Mouse (Mus musculus) CH12.LX (cell line): ENCODE measurements at regions not wholly inside any gene's neighbourhood (a gene's known extent, or its start where the extent isn't known, plus 50 kb on each side); places are given as distances from the start of the nearest gene placed in this dataset.

ENCODE experiments used
- DNase-seq: peaks from one replicate; pipeline ENCODE4 v3.0.0-alpha.2; 2013; ENCODE audit errors: extremely low read depth
- H3K27ac ChIP-seq: 2 replicates; pipeline ENCODE4 v1.5.1; 2012; ENCODE audit warnings: low read depth, mild to moderate bottlenecking, control low read depth, moderate library complexity; ENCODE audit not compliant: insufficient read depth
- H3K27me3 ChIP-seq: replicated peaks from 2 replicates; pipeline ENCODE3; 2012; ENCODE audit warnings: inconsistent platforms
- H3K36me3 ChIP-seq, 2 experiments: replicated peaks in 1 of 2; 2 replicates each; pipeline versions ENCODE3 to v1.6.1; 2012; ENCODE audit warnings: inconsistent platforms in 1 of 2, low read length in 1 of 2, mild to moderate bottlenecking in 1 of 2, mixed read lengths in 1 of 2, moderate library complexity in 1 of 2; ENCODE audit not compliant: control insufficient read depth in 1 of 2, insufficient read depth in 1 of 2
- H3K4me1 ChIP-seq, 2 experiments: 2 replicates each; pipeline ENCODE4 v1.6.1; 2012; ENCODE audit warnings: inconsistent platforms in 1 of 2, moderate library complexity in 1 of 2; ENCODE audit not compliant: insufficient read depth in 2 of 2, control insufficient read depth in 1 of 2
- H3K4me2 ChIP-seq: 2 replicates; pipeline ENCODE4 v1.6.1; 2012; ENCODE audit warnings: low read depth, mild to moderate bottlenecking, control low read depth; ENCODE audit not compliant: poor library complexity, insufficient read depth, severe bottlenecking
- H3K4me3 ChIP-seq, 3 experiments: fragments of 150-350 bp in 1 of 3; sonication (generic) in 1 of 3; replicated peaks in 1 of 3; 2 replicates each; pipeline versions ENCODE3 to v1.5.1; 2011 to 2012; ENCODE audit warnings: low read depth in 2 of 3, low read length in 2 of 3, mild to moderate bottlenecking in 2 of 3, moderate library complexity in 2 of 3, control low read depth in 1 of 3, improper control_type of control experiment in 1 of 3, inconsistent platforms in 1 of 3, mixed read lengths in 1 of 3; ENCODE audit not compliant: poor library complexity in 1 of 3
- H3K79me2 ChIP-seq: replicated peaks from 2 replicates; pipeline ENCODE4 v1.6.1; 2012; ENCODE audit warnings: mild to moderate bottlenecking, moderate library complexity; ENCODE audit not compliant: control insufficient read depth, poor library complexity, insufficient read depth, severe bottlenecking; ENCODE audit errors: extremely low read depth
- H3K9ac ChIP-seq: 2 replicates; pipeline ENCODE4 v1.6.1; 2012; ENCODE audit warnings: low read depth, mild to moderate bottlenecking, control low read depth, moderate library complexity; ENCODE audit not compliant: insufficient read depth
- H3K9me3 ChIP-seq: replicated peaks from 2 replicates; pipeline ENCODE3; 2012; ENCODE audit warnings: low read length, inconsistent platforms, mixed read lengths
- CHD1 ChIP-seq: IDR thresholded peaks from 2 replicates; pipeline ENCODE4 v1.6.1; 2012; ENCODE audit warnings: low read depth, low read length, improper control_type of control experiment, inconsistent platforms
- CHD2 ChIP-seq: IDR thresholded peaks from 2 replicates; pipeline ENCODE4 v1.6.1; 2011; ENCODE audit warnings: low read length, improper control_type of control experiment
- E2F4 ChIP-seq: IDR thresholded peaks from 2 replicates; pipeline ENCODE4 v1.6.1; 2011; ENCODE audit warnings: low read depth, low read length, improper control_type of control experiment; ENCODE audit not compliant: insufficient replicate concordance
- ELF1 ChIP-seq: IDR thresholded peaks from 2 replicates; pipeline ENCODE4 v1.6.1; 2014; ENCODE audit warnings: low read depth, mild to moderate bottlenecking, inconsistent platforms, low read length, improper control_type of control experiment
- HCFC1 ChIP-seq: IDR thresholded peaks from 2 replicates; pipeline ENCODE4 v1.6.1; 2012; ENCODE audit warnings: low read depth, mild to moderate bottlenecking, inconsistent platforms, low read length, improper control_type of control experiment
- IRF4 ChIP-seq: IDR thresholded peaks from 2 replicates; pipeline ENCODE4 v1.6.1; 2014; ENCODE audit warnings: low read depth, mild to moderate bottlenecking, inconsistent platforms, low read length, improper control_type of control experiment
- JUND ChIP-seq: conservative IDR thresholded peaks from 2 replicates; pipeline ENCODE4 v1.6.1; 2011; ENCODE audit warnings: low read depth, low read length, improper control_type of control experiment
- MEF2A ChIP-seq: IDR thresholded peaks from 2 replicates; pipeline ENCODE4 v1.6.1; 2014; ENCODE audit warnings: low read depth, mild to moderate bottlenecking, inconsistent platforms, low read length, improper control_type of control experiment, borderline replicate concordance
- MXI1 ChIP-seq: IDR thresholded peaks from 2 replicates; pipeline ENCODE4 v1.6.1; 2011; ENCODE audit warnings: mild to moderate bottlenecking, low read depth, low read length, improper control_type of control experiment
- MYC ChIP-seq: IDR thresholded peaks from 2 replicates; pipeline ENCODE4 v1.6.1; 2011; ENCODE audit warnings: low read depth, mild to moderate bottlenecking, improper control_type of control experiment, low read length
- NRF1 ChIP-seq: IDR thresholded peaks from 2 replicates; pipeline ENCODE4 v1.6.1; 2014; ENCODE audit warnings: low read depth, mild to moderate bottlenecking, inconsistent platforms, low read length, improper control_type of control experiment, moderate library complexity
- POLR2AphosphoS2 ChIP-seq: IDR thresholded peaks from 2 replicates; pipeline ENCODE4 v1.6.1; 2011; ENCODE audit warnings: low read depth, low read length, improper control_type of control experiment
- RCOR1 ChIP-seq: conservative IDR thresholded peaks from 2 replicates; pipeline ENCODE4 v1.6.1; 2012; ENCODE audit warnings: low read depth, mild to moderate bottlenecking, inconsistent platforms, low read length, improper control_type of control experiment
- SIN3A ChIP-seq: IDR thresholded peaks from 2 replicates; pipeline ENCODE4 v1.6.1; 2012; ENCODE audit warnings: low read length, improper control_type of control experiment, inconsistent platforms
- TCF12 ChIP-seq: IDR thresholded peaks from 2 replicates; pipeline ENCODE4 v1.6.1; 2014; ENCODE audit warnings: low read depth, mild to moderate bottlenecking, inconsistent platforms, low read length, improper control_type of control experiment
- UBTF ChIP-seq: IDR thresholded peaks from 2 replicates; pipeline ENCODE4 v1.6.1; 2012; ENCODE audit warnings: low read depth, mild to moderate bottlenecking, inconsistent platforms, low read length, improper control_type of control experiment, moderate library complexity
- USF1 ChIP-seq: IDR thresholded peaks from 2 replicates; pipeline ENCODE4 v1.6.1; 2014; ENCODE audit warnings: low read depth, mild to moderate bottlenecking, inconsistent platforms, low read length, improper control_type of control experiment
- USF2 ChIP-seq: conservative IDR thresholded peaks from 2 replicates; pipeline ENCODE4 v1.6.1; 2011; ENCODE audit warnings: low read depth, low read length, improper control_type of control experiment
- ZMIZ1 ChIP-seq: IDR thresholded peaks from 2 replicates; pipeline ENCODE4 v1.6.1; 2012; ENCODE audit warnings: low read depth, mild to moderate bottlenecking, inconsistent platforms, low read length, improper control_type of control experiment
- ZNF384 ChIP-seq: IDR thresholded peaks from 2 replicates; pipeline ENCODE4 v1.6.1; 2012; ENCODE audit warnings: low read depth, low read length, improper control_type of control experiment, inconsistent platforms
- dilution Hi-C: fragments of 300-500 bp; cut with MboI; formaldehyde crosslinking; loops from 2 replicates; pipeline ENCODE4 v1.14.3; 2020; ENCODE audit warnings: low sequenced_read_pairs; ENCODE audit not compliant: extremely low pct_unique_long_range_greater_than_20kb, extremely low pct_ligation_motif_present
- in situ Hi-C: fragments of 300-500 bp; cut with MboI; formaldehyde crosslinking; loops from 3 replicates; pipeline ENCODE4 v1.14.3; 2019; ENCODE audit warnings: low sequenced_read_pairs, low pct_ligation_motif_present, low pct_unique_long_range_greater_than_20kb, mixed read lengths

- H3K27me3 ChIP-seq: no peaks in the 10 kb centered on the region
- H3K4me1 ChIP-seq: no peaks in the 10 kb centered on the region
- no peaks in the 10 kb centered on the region for H3K79me2 ChIP-seq
- dilution Hi-C loops (no loop called here), in situ Hi-C loops (no loop called here)
- H3K4me2 ChIP-seq: no peak overlapping the region
- H3K36me3 ChIP-seq: no peaks in the 10 kb centered on the region
- TF ChIP-seq MYC (no peak), E2F4 (no peak), ZMIZ1 (no peak), MEF2A (no peak), IRF4 (no peak), ZNF384 (no peak), MXI1 (no peak), HCFC1 (no peak), CHD1 (no peak), NRF1 (no peak), UBTF (no peak), USF2 (no peak), JUND (no peak), ELF1 (no peak), SIN3A (no peak), RCOR1 (no peak), CHD2 (no peak), TCF12 (no peak)
- H3K4me3 ChIP-seq: no peak overlapping the region
- H3K9ac ChIP-seq: no peak overlapping the region
- H3K27ac ChIP-seq: no peak overlapping the region
- DNase-seq: no peak
- no peaks in the 10 kb centered on the region for H3K9me3 ChIP-seq
These were observed 182.7 kb upstream of the Ptprk start for GRCm38 (mm10) chr10:27891778-27892512.

GRCm38 (mm10) chr10:27916406-27916805 lies 158.2 kb upstream of the Ptprk start:
- in situ Hi-C loops: no loop called here
- Histone ChIP-seq H3K9me3 (peaks cover 4% of the 10 kb centered on the region), H3K9ac (no peak overlapping the region), H3K4me2 (no peak overlapping the region), H3K4me3 (no peak overlapping the region), H3K27ac (no peak overlapping the region), H3K27me3 (no peaks in the 10 kb centered on the region), H3K4me1 (no peaks in the 10 kb centered on the region), H3K36me3 (no peaks in the 10 kb centered on the region), H3K79me2 (no peaks in the 10 kb centered on the region)
- TF ChIP-seq MYC: no peak
- no peak for TF ChIP-seq POLR2AphosphoS2
- no peak for TF ChIP-seq MXI1
- TF ChIP-seq USF1: no peak
- no peak for TF ChIP-seq ELF1
- DNase-seq: no peak
- dilution Hi-C loops: no loop called here
